ENCODE assay signal across 13 mouse cellular contexts in genomic region chr4:43163205-43163604, GRCm38 (mm10).
"Had no signal": no experiment of that assay in that cellular context is flagged by ENCODE, and none has a peak within 500 bp of the region (broad histone marks: within the 10 kb centered on the region; RNA-seq: fewer than 3 reads in every experiment).

No protein-coding gene starts in this region.

- ATAC-seq: midbrain, embryonic 13.5 days; midbrain, embryonic 15.5 days had no signal

- H3K9me3 ChIP-seq: midbrain, embryonic 13.5 days; midbrain, embryonic 15.5 days; neural tube, embryonic 12.5 days; stomach, embryonic 15.5 days had no signal

- H3K27me3 ChIP-seq: midbrain, embryonic 13.5 days; midbrain, embryonic 15.5 days; neural tube, embryonic 12.5 days; stomach, embryonic 15.5 days had no signal

- H3K36me3 ChIP-seq: midbrain, embryonic 15.5 days; neural tube, embryonic 12.5 days; stomach, embryonic 15.5 days had no signal

- DNase-seq: lung, adult 18-20 months; lung, embryonic 14.5 days; lung, postnatal 10 days; lung, postnatal 4 days; right cerebral cortex, postnatal 25 days; thymus, adult 2 months; thymus, postnatal 25 days; thymus, postnatal 4 days had no signal

- H3K4me3 ChIP-seq: midbrain, embryonic 13.5 days; midbrain, embryonic 15.5 days; neural tube, embryonic 12.5 days; stomach, embryonic 15.5 days had no signal

- H3K4me1 ChIP-seq: neural tube, embryonic 12.5 days; stomach, embryonic 15.5 days had no signal

- H3K9ac ChIP-seq: lung, embryonic 14.5 days; midbrain, embryonic 13.5 days; midbrain, embryonic 15.5 days; neural tube, embryonic 12.5 days; stomach, embryonic 15.5 days had no signal

- H3K27ac ChIP-seq: midbrain, embryonic 13.5 days; midbrain, embryonic 15.5 days; neural tube, embryonic 12.5 days; stomach, embryonic 15.5 days; stomach, postnatal 0 days had no signal
